Mouse (Mus musculus) kidney, embryonic 14.5 days (tissue): ENCODE measurements around the gene Zfp663. TPM values are rescaled to one million over a fixed set of nuclear protein-coding genes. Genes with fewer than 3 reads are reported as not detected.

Experiments used
- ATAC-seq: fragments of 200-750 bp; cut with Nextera tagmentation; 2 replicates; pipeline ENCODE4 v1.8.0; 2017; ENCODE audit warnings: moderate number of reproducible peaks, mild to moderate bottlenecking, moderate TSS enrichment, moderate library complexity; ENCODE audit not compliant: low FRiP score, low TSS enrichment
- H3K27ac ChIP-seq: fragments of 300-500 bp; sonication (generic); 2 replicates; pipeline ENCODE4 v1.5.1; 2014; ENCODE audit warnings: low read depth, mild to moderate bottlenecking, low read length, moderate library complexity, mixed read lengths
- H3K27me3 ChIP-seq: fragments of 300-500 bp; sonication (generic); 2 replicates; pipeline ENCODE4 v1.6.1; 2014; ENCODE audit warnings: mild to moderate bottlenecking, low read length; ENCODE audit not compliant: control insufficient read depth, insufficient read depth
- H3K36me3 ChIP-seq: fragments of 300-500 bp; sonication (generic); 2 replicates; pipeline ENCODE4 v1.6.1; 2014; ENCODE audit warnings: low read length, mixed read lengths; ENCODE audit not compliant: control insufficient read depth, insufficient read depth
- H3K4me1 ChIP-seq: fragments of 300-500 bp; sonication (generic); 2 replicates; pipeline ENCODE4 v1.6.1; 2014; ENCODE audit warnings: low read length, mixed read lengths; ENCODE audit not compliant: control insufficient read depth, insufficient read depth
- H3K4me2 ChIP-seq: fragments of 300-500 bp; sonication (generic); replicated peaks from 2 replicates; pipeline ENCODE4 v1.6.1; 2014; ENCODE audit warnings: low read depth, mild to moderate bottlenecking, low read length
- H3K4me3 ChIP-seq: fragments of 300-500 bp; sonication (generic); 2 replicates; pipeline ENCODE4 v1.5.1; 2014; ENCODE audit warnings: mild to moderate bottlenecking, low read length
- H3K9ac ChIP-seq: fragments of 300-500 bp; sonication (generic); 2 replicates; pipeline ENCODE4 v1.6.1; 2014; ENCODE audit warnings: low read depth, mild to moderate bottlenecking, low read length, moderate library complexity
- H3K9me3 ChIP-seq: fragments of 300-500 bp; sonication (generic); 2 replicates; pipeline ENCODE4 v1.6.1; 2016; ENCODE audit warnings: low read length; ENCODE audit not compliant: control insufficient read depth
- WGBS: fragments of 180-500 bp; shearing (Covaris S2); extraction: QIAGEN DNeasy Blood & Tissue Kit; methylation state at CpG from one replicate; pipeline ENCODE4 v1.1.7; 2014; 5-methylcytosine and 5-hydroxymethylcytosine counted together
- polyA plus RNA-seq: library from polyadenylated mRNA; unstranded; fragments of >200 nt; fragmentation: Nextera tagmentation; extraction: Ambion mirVana; gene quantifications from 2 replicates; pipeline ENCODE4 v1.2.1, GENCODE M21; 2014

The Zfp663 gene
- polyA plus RNA-seq, 1 experiment from 2014 or later, result 0.88 TPM

- no peaks in the 10 kb centered on the region for H3K4me1 ChIP-seq
- H3K9me3 ChIP-seq, result peaks cover 22% of the 10 kb centered on the region
- no peak overlapping the region for H3K4me2 ChIP-seq
- H3K36me3 ChIP-seq, result peaks cover 84% of the 10 kb centered on the region
- no peak overlapping the region for H3K27ac ChIP-seq
- 95% methylated on average over 25 of the region's 25 CpGs for WGBS
- ATAC-seq, result no peak
- H3K27me3 ChIP-seq, result no peaks in the 10 kb centered on the region
- H3K4me3 ChIP-seq, result no peak overlapping the region
- no peak overlapping the region for H3K9ac ChIP-seq
Measured at GRCm38 (mm10) chr2:165380050-165380449, 11.5 kb upstream of the Zfp663 start.

GRCm38 (mm10) chr2:165376001-165376400 is 7.5 kb upstream of the Zfp663 start:
- H3K4me3 ChIP-seq, result no peak overlapping the region
- H3K4me1 ChIP-seq, result no peaks in the 10 kb centered on the region
- H3K4me2 ChIP-seq, result no peak overlapping the region
- H3K27me3 ChIP-seq, result no peaks in the 10 kb centered on the region
- peaks cover 9% of the 10 kb centered on the region for H3K9me3 ChIP-seq
- no peak for ATAC-seq
- 84% methylated on average over 4 of the region's 4 CpGs for WGBS
- no peak overlapping the region for H3K9ac ChIP-seq
- H3K36me3 ChIP-seq, result peaks cover 47% of the 10 kb centered on the region
- no peak overlapping the region for H3K27ac ChIP-seq

GRCm38 (mm10) chr2:165375478-165375877 is 6.9 kb upstream of the Zfp663 start:
- no peaks in the 10 kb centered on the region for H3K4me1 ChIP-seq
- peaks cover 41% of the 10 kb centered on the region for H3K36me3 ChIP-seq
- peaks cover 4% of the 10 kb centered on the region for H3K9me3 ChIP-seq
- H3K4me2 ChIP-seq, result no peak overlapping the region
- no peak overlapping the region for H3K27ac ChIP-seq
- no peak overlapping the region for H3K9ac ChIP-seq
- no peak overlapping the region for H3K4me3 ChIP-seq
- WGBS, result 93% methylated on average over 5 of the region's 5 CpGs
- no peak for ATAC-seq
- no peaks in the 10 kb centered on the region for H3K27me3 ChIP-seq

GRCm38 (mm10) chr2:165371066-165371465 is 2.5 kb upstream of the Zfp663 start:
- H3K27me3 ChIP-seq, result no peaks in the 10 kb centered on the region
- H3K4me1 ChIP-seq, result peaks cover 8% of the 10 kb centered on the region; the same call in 1 of the 2 replicates
- ATAC-seq, result no peak
- H3K27ac ChIP-seq, result no peak overlapping the region
- H3K4me3 ChIP-seq, result no peak overlapping the region
- H3K9ac ChIP-seq, result no peak overlapping the region
- no peak overlapping the region for H3K4me2 ChIP-seq
- H3K36me3 ChIP-seq, result 0 out of 2 replicates have a peak, but pooled peaks cover 5% of the 10 kb centered on the region
- no peaks in the 10 kb centered on the region; the same call in 1 of the 2 replicates for H3K9me3 ChIP-seq
- 21% methylated on average over 3 of the region's 3 CpGs for WGBS

GRCm38 (mm10) chr2:165370348-165370747 is 1.8 kb upstream of the Zfp663 start:
- no peak for ATAC-seq
- Histone ChIP-seq H3K9ac (no peak overlapping the region), H3K36me3 (0 out of 2 replicates have a peak, but pooled peaks cover 5% of the 10 kb centered on the region), H3K4me2 (no peak overlapping the region), H3K9me3 (no peaks in the 10 kb centered on the region; the same call in 1 of the 2 replicates), H3K27ac (no peak overlapping the region), H3K4me1 (peaks cover 8% of the 10 kb centered on the region; the same call in 1 of the 2 replicates), H3K27me3 (no peaks in the 10 kb centered on the region), H3K4me3 (no peak overlapping the region)
- WGBS, result 78% methylated on average over 3 of the region's 3 CpGs

GRCm38 (mm10) chr2:165367868-165368439 is 575 bp downstream of the Zfp663 start:
- no peak for ATAC-seq
- H3K27me3 ChIP-seq, result no peaks in the 10 kb centered on the region; the same call in 1 of the 2 replicates
- 0 out of 2 replicates have a peak overlapping the region, but pooled peaks have one; percentile 19 for H3K9ac ChIP-seq
- H3K4me2 ChIP-seq, result peak overlapping the region; percentile 51
- H3K4me1 ChIP-seq, result peaks cover 15% of the 10 kb centered on the region
- no peak overlapping the region for H3K27ac ChIP-seq
- no peaks in the 10 kb centered on the region for H3K9me3 ChIP-seq
- H3K36me3 ChIP-seq, result no peaks in the 10 kb centered on the region
- peak overlapping the region; percentile 27 for H3K4me3 ChIP-seq
- WGBS, result 2% methylated on average over 13 of the region's 13 CpGs

GRCm38 (mm10) chr2:165367047-165367520 is 1.4 kb downstream of the Zfp663 start:
- no peak overlapping the region for H3K9ac ChIP-seq
- H3K27me3 ChIP-seq, result no peaks in the 10 kb centered on the region; the same call in 1 of the 2 replicates
- 5% methylated on average over 5 of the region's 8 CpGs for WGBS
- H3K27ac ChIP-seq, result no peak overlapping the region
- H3K9me3 ChIP-seq, result no peaks in the 10 kb centered on the region
- H3K4me3 ChIP-seq, result no peak overlapping the region
- H3K4me2 ChIP-seq, result no peak overlapping the region; the same call in 1 of the 2 replicates
- no peaks in the 10 kb centered on the region for H3K36me3 ChIP-seq
- peaks cover 15% of the 10 kb centered on the region for H3K4me1 ChIP-seq
- peak; percentile 68 for ATAC-seq

GRCm38 (mm10) chr2:165364334-165365091 is 4.0 kb downstream of the Zfp663 start:
- Histone ChIP-seq H3K4me3 (no peak overlapping the region; the same call in 1 of the 2 replicates), H3K27me3 (no peaks in the 10 kb centered on the region; the same call in 1 of the 2 replicates), H3K36me3 (no peaks in the 10 kb centered on the region), H3K9ac (no peak overlapping the region), H3K9me3 (no peaks in the 10 kb centered on the region), H3K4me1 (peaks cover 15% of the 10 kb centered on the region), H3K4me2 (peak overlapping the region; percentile 28; the same call in 1 of the 2 replicates), H3K27ac (no peak overlapping the region)
- 11% methylated on average over 21 of the region's 21 CpGs for WGBS
- ATAC-seq, result no peak

GRCm38 (mm10) chr2:165363282-165363681 is 5.2 kb downstream of the Zfp663 start:
- Histone ChIP-seq H3K4me1 (peaks cover 13% of the 10 kb centered on the region), H3K36me3 (no peaks in the 10 kb centered on the region), H3K4me3 (no peak overlapping the region), H3K9me3 (no peaks in the 10 kb centered on the region), H3K27me3 (no peaks in the 10 kb centered on the region; the same call in 1 of the 2 replicates), H3K27ac (no peak overlapping the region), H3K4me2 (no peak overlapping the region), H3K9ac (no peak overlapping the region)
- WGBS, result 92% methylated on average over 6 of the region's 6 CpGs
- no peak for ATAC-seq
